Mouse (Mus musculus) heart, postnatal 0 days (tissue): ENCODE measurements at regions not wholly inside any gene's neighbourhood (a gene's known extent, or its start where the extent isn't known, plus 50 kb on each side); places are given as distances from the start of the nearest gene placed in this dataset.

Source experiments
- CTCF ChIP-seq: IDR thresholded peaks from 2 replicates; pipeline ENCODE4 v1.5.1; 2016; ENCODE audit warnings: antibody characterized with exemption, control low read depth, low read depth
- EP300 ChIP-seq: IDR thresholded peaks from 2 replicates; pipeline ENCODE4 v1.6.1; 2016; ENCODE audit warnings: antibody characterized with exemption, low read depth

DNA sequence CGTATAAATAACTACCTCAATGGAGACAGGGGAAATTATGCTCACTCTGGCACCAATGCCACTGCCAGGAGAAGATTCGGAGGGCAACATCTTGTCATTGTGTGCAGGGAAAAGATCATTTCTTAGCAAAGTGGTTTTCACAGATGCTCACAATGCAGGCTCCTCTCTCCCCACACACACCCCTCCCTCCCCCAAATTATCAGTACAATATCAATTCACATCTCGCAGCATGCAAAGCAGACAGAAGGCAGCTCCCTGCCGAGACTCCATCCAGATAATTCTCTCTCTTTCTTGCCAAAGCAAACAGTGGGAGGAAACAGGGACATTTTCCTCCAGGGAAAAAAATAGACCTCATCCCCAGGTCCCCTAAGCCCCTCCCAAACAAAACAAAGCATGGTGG, 691.8 kb downstream of the Gm9195 start:
- TF ChIP-seq CTCF (no peak), EP300 (no peak)
